Mouse (Mus musculus): Measurements from ENCODE around the gene Tmem209.

DNA sequence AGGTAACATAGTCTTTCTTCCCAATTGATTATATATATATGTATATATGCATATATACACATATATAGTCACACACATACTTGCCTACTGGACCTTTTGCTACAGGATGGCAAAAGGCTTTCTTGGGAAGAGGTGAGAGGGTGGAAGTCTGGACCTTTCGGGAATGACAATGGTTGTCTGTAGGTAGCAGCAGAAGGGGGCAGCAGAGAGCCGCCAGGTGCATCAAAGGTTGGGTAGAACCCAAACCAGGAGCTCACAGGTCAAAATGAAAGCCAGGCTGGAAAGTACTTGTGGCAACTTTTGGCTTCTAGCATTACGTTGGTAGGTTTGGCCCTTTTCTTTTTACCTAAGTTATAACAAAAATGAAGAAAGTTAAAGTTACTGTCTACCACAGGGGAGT lies 25.8 kb upstream of the Tmem209 start:
- TF ChIP-seq POLR2A (IDR thresholded peaks at IDR 0.05; ENCODE audit: extremely low read depth, insufficient read depth, low read length) (no peak), CTCF (IDR thresholded peaks at IDR 0.05; ENCODE audit: extremely low read depth, insufficient read depth, low read length) (peak; percentile 52)

Data from cortical plate, adult 2 months (tissue).